ENCODE assay signal across 20 mouse cellular contexts in the genomic region with DNA sequence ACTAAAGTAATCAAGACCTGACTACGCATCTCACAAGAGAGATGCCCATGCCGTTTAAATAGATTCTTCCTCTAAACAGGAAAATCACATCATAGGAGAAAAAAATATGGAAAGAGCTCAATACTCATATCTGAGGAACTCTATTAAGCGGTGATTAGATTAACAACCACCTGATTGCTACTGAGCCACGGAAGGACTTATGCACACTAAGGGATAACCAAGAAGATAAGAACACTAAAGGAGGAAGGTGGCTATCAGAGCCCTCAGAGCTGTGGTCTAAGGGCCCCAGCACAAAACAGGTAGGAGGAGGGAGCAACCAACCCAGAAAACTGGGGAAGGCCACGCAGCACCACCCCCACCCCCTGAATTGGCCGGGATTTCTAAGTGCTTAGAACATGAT.
"Had no signal": no experiment of that assay in that cellular context is flagged by ENCODE, and none has a peak within 500 bp of the region (broad histone marks: within the 10 kb centered on the region; RNA-seq: fewer than 3 reads in every experiment).

No protein-coding gene starts in this region.

- H3K27ac ChIP-seq: kidney, postnatal 0 days; layer of hippocampus, adult 2 months; limb, embryonic 10.5 days; limb, embryonic 13.5 days; macrophage; midbrain, embryonic 10.5 days; midbrain, embryonic 13.5 days; neural tube, embryonic 13.5 days; stomach, postnatal 0 days had no signal

- H3K9ac ChIP-seq: limb, embryonic 13.5 days; lung, embryonic 14.5 days; midbrain, embryonic 13.5 days; neural tube, embryonic 13.5 days had no signal

- H3K27me3 ChIP-seq: limb, embryonic 13.5 days; megakaryocyte, embryonic 14.5 days; midbrain, embryonic 13.5 days; neural tube, embryonic 13.5 days had no signal

- H3K4me2 ChIP-seq: limb, embryonic 13.5 days; lung, embryonic 14.5 days; midbrain, embryonic 13.5 days; neural tube, embryonic 13.5 days had no signal

- DNase-seq: kidney, adult 2 months; kidney, postnatal 25 days; layer of hippocampus, adult 9-11 months; lung, embryonic 14.5 days; thymus, adult 2 months; thymus, postnatal 14 days had no signal

- H3K36me3 ChIP-seq: midbrain, embryonic 13.5 days had no signal

- H3K4me1 ChIP-seq: midbrain, embryonic 10.5 days; midbrain, embryonic 13.5 days had no signal

- H3K4me3 ChIP-seq: layer of hippocampus, adult 2 months; limb, embryonic 10.5 days; limb, embryonic 13.5 days; megakaryocyte, embryonic 14.5 days; midbrain, embryonic 10.5 days; midbrain, embryonic 13.5 days; myocyte; neural tube, embryonic 13.5 days had no signal

- ATAC-seq: inflammation-experienced regulatory T-cells, adult 6 months; lung, postnatal 0 days; midbrain, embryonic 13.5 days; midbrain, embryonic 16.5 days had no signal

- H3K9me3 ChIP-seq: limb, embryonic 10.5 days; limb, embryonic 13.5 days; megakaryocyte, embryonic 14.5 days; midbrain, embryonic 10.5 days; midbrain, embryonic 13.5 days; neural tube, embryonic 13.5 days had no signal
